Mouse (Mus musculus) MEL (cell line): ENCODE measurements around the gene Slc25a12. TPM values are rescaled to one million over a fixed set of nuclear protein-coding genes. Genes with fewer than 3 reads are reported as not detected.

Experiments
- DNase-seq: peaks from one replicate; pipeline ENCODE4 v3.0.0; 2011; ENCODE audit warnings: low read depth, low spot score
- H3K27ac ChIP-seq: 2 replicates; pipeline ENCODE4 v1.5.1; 2012; ENCODE audit warnings: low read depth, mild to moderate bottlenecking, control low read depth, low read length, moderate library complexity; ENCODE audit not compliant: control insufficient read depth
- H3K27me3 ChIP-seq, 2 experiments: fragments of 150-350 bp in 1 of 2; sonication (generic) in 1 of 2; 2 replicates each; pipeline ENCODE4 v1.6.1; 2012; ENCODE audit warnings: low read length in 2 of 2, mild to moderate bottlenecking in 2 of 2, improper control_type of control experiment in 1 of 2, moderate library complexity in 1 of 2; ENCODE audit not compliant: insufficient read depth in 2 of 2, control insufficient read depth in 1 of 2
- H3K36me3 ChIP-seq, 2 experiments: 2 replicates each; pipeline ENCODE4 v1.6.1; 2012 to 2014; ENCODE audit warnings: low read length in 2 of 2, improper control_type of control experiment in 1 of 2, inconsistent platforms in 1 of 2, mild to moderate bottlenecking in 1 of 2; ENCODE audit not compliant: insufficient read depth in 2 of 2, control insufficient read depth in 1 of 2
- H3K4me1 ChIP-seq, 2 experiments: fragments of 150-350 bp in 1 of 2; sonication (generic) in 1 of 2; 2 replicates each; pipeline ENCODE4 v1.6.1; 2012; ENCODE audit warnings: low read length in 2 of 2, improper control_type of control experiment in 1 of 2, mild to moderate bottlenecking in 1 of 2; ENCODE audit not compliant: insufficient read depth in 2 of 2, control insufficient read depth in 1 of 2
- H3K4me3 ChIP-seq, 2 experiments: fragments of 150-350 bp in 1 of 2; sonication (generic) in 1 of 2; 2 replicates each; pipeline ENCODE4 v1.5.1; 2012; ENCODE audit warnings: low read depth in 2 of 2, low read length in 2 of 2, mild to moderate bottlenecking in 2 of 2, moderate library complexity in 2 of 2, control low read depth in 1 of 2, improper control_type of control experiment in 1 of 2; ENCODE audit not compliant: control insufficient read depth in 1 of 2, insufficient read depth in 1 of 2
- H3K79me2 ChIP-seq: 2 replicates; pipeline ENCODE4 v1.6.1; 2012; ENCODE audit warnings: mild to moderate bottlenecking, low read length, moderate library complexity; ENCODE audit not compliant: control insufficient read depth, poor library complexity, insufficient read depth
- H3K9ac ChIP-seq: 2 replicates; pipeline ENCODE4 v1.6.1; 2012; ENCODE audit warnings: low read depth, mild to moderate bottlenecking, control low read depth, low read length, moderate library complexity; ENCODE audit not compliant: control insufficient read depth, poor library complexity, severe bottlenecking
- H3K9me3 ChIP-seq: fragments of 150-350 bp; sonication (generic); replicated peaks from 2 replicates; pipeline ENCODE4 v1.6.1; 2012; ENCODE audit warnings: mild to moderate bottlenecking, low read length, improper control_type of control experiment, moderate library complexity; ENCODE audit not compliant: insufficient read depth
- BHLHE40 ChIP-seq: IDR thresholded peaks from 2 replicates; pipeline ENCODE4 v1.6.1; 2012; ENCODE audit warnings: low read depth, mild to moderate bottlenecking, inconsistent platforms, low read length, improper control_type of control experiment, borderline replicate concordance
- CHD2 ChIP-seq: IDR thresholded peaks from 2 replicates; pipeline ENCODE4 v1.6.1; 2011; ENCODE audit warnings: low read length, improper control_type of control experiment
- CTCF ChIP-seq, 3 experiments: IDR thresholded peaks in 2 of 3; conservative IDR thresholded peaks in 1 of 3; 2 replicates each; pipeline ENCODE4 v1.5.1; 2011 to 2012; ENCODE audit warnings: low read length in 3 of 3, low read depth in 2 of 3, mild to moderate bottlenecking in 2 of 3, improper control_type of control experiment in 1 of 3, inconsistent platforms in 1 of 3, mixed read lengths in 1 of 3, moderate library complexity in 1 of 3; ENCODE audit not compliant: control insufficient read depth in 1 of 3, insufficient read depth in 1 of 3, poor library complexity in 1 of 3, severe bottlenecking in 1 of 3
- GABPA ChIP-seq: IDR thresholded peaks from 2 replicates; pipeline ENCODE4 v1.6.1; 2012; ENCODE audit warnings: low read depth, mild to moderate bottlenecking, inconsistent platforms, low read length, improper control_type of control experiment, moderate library complexity
- MAZ ChIP-seq: IDR thresholded peaks from 2 replicates; pipeline ENCODE4 v1.6.1; 2012; ENCODE audit warnings: low read depth, mild to moderate bottlenecking, inconsistent platforms, low read length, improper control_type of control experiment
- NRF1 ChIP-seq: IDR thresholded peaks from 2 replicates; pipeline ENCODE4 v1.6.1; 2014; ENCODE audit warnings: low read depth, mild to moderate bottlenecking, inconsistent platforms, low read length, improper control_type of control experiment, moderate library complexity; ENCODE audit not compliant: poor library complexity, insufficient read depth, severe bottlenecking
- POLR2AphosphoS5 ChIP-seq: IDR thresholded peaks from 2 replicates; pipeline ENCODE4 v1.6.1; 2012; ENCODE audit warnings: low read depth, borderline replicate concordance, mild to moderate bottlenecking, inconsistent platforms, low read length, moderate library complexity, mixed read lengths
- SIN3A ChIP-seq: IDR thresholded peaks from 2 replicates; pipeline ENCODE4 v1.6.1; 2012; ENCODE audit warnings: low read length, improper control_type of control experiment, inconsistent platforms
- SMC3 ChIP-seq: IDR thresholded peaks from 2 replicates; pipeline ENCODE4 v1.6.1; 2011; ENCODE audit warnings: low read depth, low read length, improper control_type of control experiment
- TAL1 ChIP-seq: IDR thresholded peaks from 2 replicates; pipeline ENCODE4 v1.6.1; 2012; ENCODE audit warnings: mild to moderate bottlenecking, inconsistent platforms, low read length, moderate library complexity, mixed read lengths
- ZC3H11A ChIP-seq: IDR thresholded peaks from 2 replicates; pipeline ENCODE4 v1.6.1; 2012; ENCODE audit warnings: low read depth, mild to moderate bottlenecking, inconsistent platforms, low read length, improper control_type of control experiment
- ZKSCAN1 ChIP-seq: IDR thresholded peaks from 2 replicates; pipeline ENCODE4 v1.6.1; 2012; ENCODE audit warnings: low read depth, mild to moderate bottlenecking, inconsistent platforms, low read length, improper control_type of control experiment, moderate library complexity
- polyA plus RNA-seq, 2 experiments: library from polyadenylated mRNA; stranded (reverse) in 1 of 2; unstranded in 1 of 2; fragments of >175 nt in 1 of 2; fragments of >200 nt in 1 of 2; gene quantifications; 2 replicates each; pipeline versions ENCODE4 v1.2.1 to v1.2.4; 2012; ENCODE audit warnings: low replicate concordance in 2 of 2, low read depth in 1 of 2; ENCODE audit not compliant: insufficient read length in 2 of 2, insufficient read depth in 1 of 2, missing spikeins in 1 of 2
- total RNA-seq: library from RNA; depleted of rRNA; stranded (reverse); fragments of 300-350 nt; gene quantifications from 2 replicates; pipeline ENCODE4 v1.2.3, GENCODE M21; 2012

Slc25a12 gene
- total and polyA plus RNA-seq, 3 experiments = 63.2 to 98.6 TPM; not detected in 1

DNA sequence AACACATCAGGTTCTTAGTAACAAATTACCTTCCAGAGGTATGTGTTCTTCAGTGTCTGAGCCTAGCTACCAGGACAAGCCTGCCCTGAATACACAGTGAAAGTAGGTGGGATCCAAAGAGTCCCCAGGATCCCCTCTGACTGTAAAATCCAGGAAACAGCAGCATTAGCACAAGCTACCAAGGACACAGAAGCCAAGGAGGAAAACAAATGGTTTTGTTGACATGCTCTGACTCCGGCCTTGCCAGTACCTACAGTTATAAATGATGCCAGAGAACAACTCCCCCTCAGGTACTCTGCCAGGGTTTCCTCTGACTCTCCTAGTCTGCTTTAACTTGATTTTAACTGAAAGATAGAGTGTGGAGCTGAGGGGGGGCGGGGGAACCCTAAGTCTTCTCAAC lies 18.0 kb downstream of the Slc25a12 start:
- no peak for DNase-seq
- no peak for TF ChIP-seq CTCF (IDR thresholded peaks at IDR 0.05 in 2 of 3, conservative IDR thresholded peaks at IDR 0.05 in 1 of 3; ENCODE audit: control insufficient read depth in 1 of 3, insufficient read depth in 1 of 3, low read depth in 2 of 3, low read length in 3 of 3, poor library complexity in 1 of 3, severe bottlenecking in 1 of 3)
- TF ChIP-seq BHLHE40 = no peak
- H3K36me3 ChIP-seq = no peaks in the 10 kb centered on the region
- H3K9ac ChIP-seq = no peak overlapping the region
- H3K79me2 ChIP-seq = no peaks in the 10 kb centered on the region
- no peak overlapping the region for H3K4me3 ChIP-seq
- H3K9me3 ChIP-seq = no peaks in the 10 kb centered on the region
- H3K4me1 ChIP-seq = peaks cover 0 to 2% of the 10 kb centered on the region in 2 experiments; a peak in 1 of 4 replicates
- no peaks in the 10 kb centered on the region for H3K27me3 ChIP-seq
- H3K27ac ChIP-seq = no peak overlapping the region

- H3K4me3 ChIP-seq = no peak overlapping the region
- no peaks in the 10 kb centered on the region for H3K9me3 ChIP-seq
- no peak overlapping the region for H3K27ac ChIP-seq
- no peaks in the 10 kb centered on the region for H3K4me1 ChIP-seq
- no peaks in the 10 kb centered on the region for H3K79me2 ChIP-seq
- DNase-seq = no peak
- TF ChIP-seq ZKSCAN1 = no peak
- TF ChIP-seq NRF1 = no peak
- TF ChIP-seq GABPA = no peak
- no peak for TF ChIP-seq ZC3H11A
- no peak for TF ChIP-seq POLR2AphosphoS5
- H3K36me3 ChIP-seq = no peaks in the 10 kb centered on the region; a peak in 1 of 4 replicates
- no peaks in the 10 kb centered on the region for H3K27me3 ChIP-seq
- H3K9ac ChIP-seq = no peak overlapping the region
Measured at GRCm38 (mm10) chr2:71347732-71348490, 19.6 kb downstream of the Slc25a12 start.

GRCm38 (mm10) chr2:71347160-71347559 lies 20.4 kb downstream of the Slc25a12 start:
- Histone ChIP-seq H3K9ac (no peak overlapping the region), H3K9me3 (no peaks in the 10 kb centered on the region), H3K79me2 (no peaks in the 10 kb centered on the region), H3K4me1 (no peaks in the 10 kb centered on the region), H3K36me3 (no peaks in the 10 kb centered on the region; a peak in 1 of 4 replicates), H3K27ac (no peak overlapping the region), H3K27me3 (no peaks in the 10 kb centered on the region), H3K4me3 (no peak overlapping the region)
- no peak for DNase-seq
- TF ChIP-seq MAZ = no peak
- TF ChIP-seq SIN3A = no peak
- TF ChIP-seq SMC3 = no peak
- TF ChIP-seq ZKSCAN1 = no peak
- TF ChIP-seq TAL1 = no peak
- TF ChIP-seq CTCF (IDR thresholded peaks at IDR 0.05 in 2 of 3, conservative IDR thresholded peaks at IDR 0.05 in 1 of 3; ENCODE audit: control insufficient read depth in 1 of 3, insufficient read depth in 1 of 3, low read depth in 2 of 3, low read length in 3 of 3, poor library complexity in 1 of 3, severe bottlenecking in 1 of 3) = no peak
- no peak for TF ChIP-seq CHD2
- TF ChIP-seq GABPA = no peak
